Mouse (Mus musculus) liver, adult (tissue): Measurements from ENCODE around the gene Lsm6.

Experiments used
- GATA4 ChIP-seq: IDR thresholded peaks from 2 replicates; pipeline ENCODE4 v1.6.1; 2014; ENCODE audit warnings: mild to moderate bottlenecking, low read length; ENCODE audit not compliant: insufficient replicate concordance

Gene Lsm6

GRCm38 (mm10) chr8:78810207-78810675 lies 10.7 kb downstream of the Lsm6 start:
- TF ChIP-seq GATA4, result no peak

GRCm38 (mm10) chr8:78809454-78810206 lies 11.3 kb downstream of the Lsm6 start:
- TF ChIP-seq GATA4, result no peak

- TF ChIP-seq GATA4, result no peak
Measured at GRCm38 (mm10) chr8:78808888-78809287, 12.1 kb downstream of the Lsm6 start.

- TF ChIP-seq GATA4, result no peak
Measured at GRCm38 (mm10) chr8:78808439-78808838, 12.5 kb downstream of the Lsm6 start.

- no peak for TF ChIP-seq GATA4
Measured at GRCm38 (mm10) chr8:78807283-78807682, 13.7 kb downstream of the Lsm6 start.

- TF ChIP-seq GATA4, result no peak
Measured at GRCm38 (mm10) chr8:78806006-78806405, 14.9 kb downstream of the Lsm6 start.

GRCm38 (mm10) chr8:78801201-78801600 lies 19.7 kb downstream of the Lsm6 start:
- TF ChIP-seq GATA4, result no peak

- no peak for TF ChIP-seq GATA4
Measured at GRCm38 (mm10) chr8:78798671-78799070, 22.3 kb downstream of the Lsm6 start.

- TF ChIP-seq GATA4, result no peak
Measured at GRCm38 (mm10) chr8:78797985-78798384, 23.0 kb downstream of the Lsm6 start.

GRCm38 (mm10) chr8:78793231-78793630 lies 27.7 kb downstream of the Lsm6 start:
- TF ChIP-seq GATA4, result no peak

- TF ChIP-seq GATA4, result no peak
Measured at GRCm38 (mm10) chr8:78776816-78777215, 44.1 kb downstream of the Lsm6 start.

GRCm38 (mm10) chr8:78771256-78771655 lies 49.7 kb downstream of the Lsm6 start:
- TF ChIP-seq GATA4, result no peak

GRCm38 (mm10) chr8:78770584-78770983 lies 50.4 kb downstream of the Lsm6 start:
- TF ChIP-seq GATA4, result no peak

- no peak for TF ChIP-seq GATA4
Measured at GRCm38 (mm10) chr8:78765556-78765955, 55.4 kb downstream of the Lsm6 start.

GRCm38 (mm10) chr8:78764976-78765375 lies 56.0 kb downstream of the Lsm6 start:
- no peak for TF ChIP-seq GATA4

GRCm38 (mm10) chr8:78759139-78759538 lies 61.8 kb downstream of the Lsm6 start:
- TF ChIP-seq GATA4, result no peak

GRCm38 (mm10) chr8:78754986-78755385 lies 66.0 kb downstream of the Lsm6 start:
- no peak for TF ChIP-seq GATA4
